Mouse (Mus musculus) Patski (cell line): ENCODE data around the gene Gale. TPM values are rescaled to one million over a fixed set of nuclear protein-coding genes. Genes with fewer than 3 reads are reported as not detected.
"Not testable (repeated sequence)": the region's sequence is repeated elsewhere in the genome, so short reads cannot be mapped to it uniquely, and the experiment has no call there.

Source experiments
- ATAC-seq: fragments of 100-300 bp; one replicate; pipeline ENCODE4 v1.8.0; 2021
- CTCF ChIA-PET: fragments of 350-600 bp; sonication (Branson Sonifier 250); formaldehyde crosslinking; loops from one replicate; lab custom pipeline; 2022; ENCODE audit warnings: inconsistent platforms; lab: Charles Lee
- POLR2A ChIA-PET: fragments of 350-600 bp; sonication (Branson Sonifier 250); formaldehyde crosslinking; loops from one replicate; lab custom pipeline; 2022; ENCODE audit warnings: antibody characterized with exemption, inconsistent platforms; lab: Charles Lee
- DNase-seq: peaks from one replicate; pipeline ENCODE4 v3.0.0-alpha.2; 2011; ENCODE audit warnings: low read depth, low spot score
- H3K27me3 ChIP-seq: fragments of 371-371 bp; one replicate; pipeline ENCODE4 v1.5.1; 2021
- CTCF ChIP-seq: fragments of 100-300 bp; IDR thresholded peaks from one replicate; pipeline ENCODE4 v1.5.1; 2021
- in situ Hi-C: fragments of 300-500 bp; cut with MboI; formaldehyde crosslinking; loops from 3 replicates; pipeline ENCODE4 v1.11.1; 2018; ENCODE audit warnings: low pct_unique_long_range_greater_than_20kb, mixed read lengths
- polyA plus RNA-seq: library from polyadenylated mRNA; unstranded; gene quantifications from one replicate; pipeline ENCODE4 v1.2.3, GENCODE M21; 2021

The Gale gene
- polyA plus RNA-seq, 1 experiment from 2014 or later, result 12.4 TPM

DNA sequence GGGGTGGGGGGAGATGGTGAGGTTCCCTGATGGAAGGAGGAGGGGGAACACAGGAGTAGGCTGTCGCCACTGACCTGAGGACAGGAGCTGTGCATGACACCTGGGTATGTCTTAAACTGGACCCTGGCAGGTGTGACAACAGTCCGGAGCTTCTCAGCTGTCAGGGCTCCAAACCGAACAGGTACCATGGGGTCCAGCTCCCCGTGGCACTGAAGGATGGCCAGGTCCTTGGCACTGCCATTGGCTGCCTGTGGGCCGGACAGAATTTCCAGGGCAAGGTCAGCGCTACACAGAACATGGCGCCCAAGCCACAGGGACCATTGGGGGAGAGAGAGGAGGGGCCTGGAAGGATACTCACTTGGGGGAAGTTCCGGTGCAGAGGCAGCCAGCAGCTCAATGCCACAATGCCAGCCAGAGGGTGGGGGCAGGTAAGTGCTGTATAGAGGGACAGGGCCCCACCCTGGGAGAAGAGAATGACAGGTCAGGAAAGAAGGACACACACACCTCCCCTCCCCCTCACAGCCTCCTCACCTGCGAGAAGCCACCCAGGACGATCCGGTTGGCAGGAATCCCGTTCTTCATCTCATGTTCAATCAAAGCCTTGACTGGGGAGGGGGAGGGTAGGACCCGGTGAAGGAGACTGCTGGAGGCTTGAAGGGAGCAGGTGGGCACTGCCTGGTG is 5.7 kb downstream of the Gale start:
- in situ Hi-C loops, result no loop called here
- ATAC-seq, result no peak
- H3K27me3 ChIP-seq, result no peaks in the 10 kb centered on the region
- CTCF ChIA-PET, result interaction anchor here (1.2 kb wide), 1 partner anchor 14 kb away, joined by 3 read pairs; no protein-coding TSS in a partner anchor
- POLR2A ChIA-PET, result no interaction called here
- DNase-seq, result no peak
- TF ChIP-seq CTCF, result no peak

DNA sequence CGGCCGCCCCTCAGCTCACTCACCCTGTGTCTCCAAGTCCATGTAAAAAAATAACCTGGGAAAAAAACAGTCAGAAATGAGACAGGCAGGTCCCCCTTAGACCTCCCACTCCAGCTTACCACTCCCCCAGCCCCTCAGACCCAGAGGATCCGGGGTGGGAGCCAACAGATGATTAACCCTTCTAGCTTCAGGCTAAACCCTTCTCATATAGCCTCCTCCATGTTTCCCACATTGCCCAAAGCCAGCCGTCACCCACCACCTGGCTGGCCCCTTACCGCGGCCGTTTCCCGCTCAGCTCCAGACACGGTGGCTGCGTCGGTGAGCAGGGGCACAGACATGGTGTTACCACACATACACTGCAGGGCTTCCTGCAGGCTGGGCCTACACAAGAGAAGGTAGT is 7.1 kb downstream of the Gale start:
- CTCF ChIA-PET, result no interaction called here
- ATAC-seq, result no peak
- POLR2A ChIA-PET, result no interaction called here
- no peak for TF ChIP-seq CTCF
- no peak for DNase-seq
- H3K27me3 ChIP-seq, result no peaks in the 10 kb centered on the region
- in situ Hi-C loops, result no loop called here

DNA sequence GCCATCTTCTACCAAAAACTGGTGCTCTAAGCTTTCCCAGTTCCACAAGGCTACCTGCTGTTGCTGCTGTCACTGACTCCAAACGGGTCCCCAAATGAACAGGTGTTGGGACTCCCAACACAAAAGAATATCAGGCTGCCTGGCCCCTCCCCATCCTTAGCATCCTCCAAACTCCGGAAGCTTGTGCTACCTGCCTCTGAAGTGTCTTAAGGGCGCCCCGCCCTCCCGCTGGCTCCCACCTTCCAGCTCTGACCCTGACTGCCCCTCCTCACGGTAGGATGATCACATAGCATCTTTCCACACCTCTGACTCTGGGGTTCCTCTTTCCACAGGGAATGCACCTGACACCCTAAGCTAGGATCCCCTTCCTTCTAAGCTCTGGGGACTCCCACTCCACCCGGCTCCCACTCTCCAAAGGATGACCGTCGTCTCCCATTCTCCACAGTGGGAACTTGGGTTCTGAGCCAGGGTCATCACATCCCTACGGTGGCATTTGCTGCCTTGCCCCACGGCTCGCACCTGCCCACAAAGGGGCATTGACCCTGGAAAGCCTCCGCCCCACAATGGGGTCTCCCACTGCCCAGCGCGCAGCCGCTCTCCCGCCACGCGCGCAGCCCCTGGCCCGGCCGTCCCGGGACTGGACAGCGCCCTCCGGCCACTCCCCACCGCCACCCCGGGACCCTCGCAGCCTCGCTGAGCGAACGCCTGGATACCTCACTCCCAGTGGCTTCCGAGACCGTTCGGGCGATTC is 8.5 kb downstream of the Gale start:
- POLR2A ChIA-PET, result no interaction called here
- TF ChIP-seq CTCF, result no peak
- no peak for DNase-seq
- ATAC-seq, result no peak
- no peaks in the 10 kb centered on the region for H3K27me3 ChIP-seq
- CTCF ChIA-PET, result interaction anchor here (1.7 kb wide), 1 partner anchor 9 kb away, joined by 5 read pairs; no protein-coding TSS in a partner anchor
- in situ Hi-C loops, result no loop called here

DNA sequence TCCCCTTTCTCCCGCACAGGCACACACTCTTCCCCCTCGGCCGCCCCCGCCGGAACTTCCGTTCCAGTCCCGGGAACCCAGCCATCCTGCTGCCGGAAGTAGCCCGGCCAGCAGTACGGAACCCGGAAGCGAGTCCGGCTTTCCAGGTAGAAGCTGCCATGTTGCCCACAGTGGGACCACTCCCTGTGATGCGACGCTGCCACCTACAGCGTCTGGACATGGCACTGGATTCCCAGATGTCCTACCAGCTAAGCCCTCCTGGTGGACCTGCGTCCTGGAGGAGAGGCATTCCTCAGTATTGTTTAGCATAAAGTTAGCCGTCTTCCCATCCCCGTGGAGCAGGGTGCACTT is 9.0 kb downstream of the Gale start, which contains the start of gene Lypla2:
TSS of gene Lypla2 (minus strand) at position 71 of the 351 bp plus-strand sequence.
- no peak for TF ChIP-seq CTCF
- no peaks in the 10 kb centered on the region for H3K27me3 ChIP-seq
- POLR2A ChIA-PET, result interaction anchor here (1.8 kb wide), 1 partner anchor 11 kb away, joined by 4 read pairs; no protein-coding TSS in a partner anchor
- in situ Hi-C loops, result no loop called here
- DNase-seq (no peak), ATAC-seq (peak; percentile 51)
- CTCF ChIA-PET, result interaction anchor here (1.7 kb wide), 1 partner anchor 10 kb away, joined by 5 read pairs; no protein-coding TSS in a partner anchor

DNA sequence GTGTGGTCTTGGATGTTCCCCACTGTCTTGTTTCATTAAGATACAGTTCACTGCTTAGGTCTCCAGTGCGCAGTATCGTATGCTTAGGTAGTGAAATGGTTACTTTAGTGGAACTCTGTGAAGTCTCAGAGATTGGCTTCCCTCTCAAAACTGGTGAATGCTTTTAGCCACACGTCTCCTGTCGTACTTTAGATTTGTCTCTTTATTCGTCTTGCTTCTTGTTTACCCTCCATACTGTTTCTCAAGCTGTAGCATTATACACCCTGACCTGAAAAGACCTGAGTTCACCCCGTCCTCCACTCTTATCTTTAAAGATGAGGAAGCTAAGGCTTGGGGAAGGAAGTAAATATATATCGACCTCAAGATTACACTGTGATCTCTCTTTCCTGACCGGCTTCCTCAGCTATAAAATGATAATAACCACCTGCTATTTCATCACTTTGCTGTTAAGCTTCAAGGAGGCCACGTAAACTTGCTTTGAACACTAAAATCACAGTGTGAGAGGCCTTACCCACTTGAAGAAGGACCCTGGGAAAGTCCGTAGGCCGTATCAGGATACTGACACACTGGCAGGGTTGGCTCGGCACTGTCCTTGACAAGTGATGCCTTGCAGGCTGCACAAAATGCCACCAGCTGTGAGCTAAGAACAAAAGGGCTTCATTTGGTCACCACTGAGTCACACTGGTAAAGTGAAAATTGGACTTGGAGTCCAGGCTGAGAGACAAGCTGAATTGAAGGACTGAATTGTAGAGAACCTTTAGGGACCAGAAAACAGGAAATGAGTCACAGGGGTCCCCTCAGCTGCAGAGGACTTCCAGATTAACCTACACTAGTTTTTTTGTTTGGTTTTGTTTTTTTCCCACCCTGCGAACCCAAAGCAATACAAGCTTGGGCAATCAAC is 9.6 kb downstream of the Gale start:
- no peaks in the 10 kb centered on the region for H3K27me3 ChIP-seq
- ChIA-PET CTCF (interaction anchor here (1.3 to 1.7 kb wide), 2 partner anchors 10 to 11 kb away, joined by 4 to 5 read pairs; no protein-coding TSS in a partner anchor), POLR2A (interaction anchor here (1.0 to 1.8 kb wide), 2 partner anchors 10 to 12 kb away, joined by 4 read pairs; no protein-coding TSS in a partner anchor)
- no peak for TF ChIP-seq CTCF
- DNase-seq (no peak), ATAC-seq (no peak)
- in situ Hi-C loops, result no loop called here

DNA sequence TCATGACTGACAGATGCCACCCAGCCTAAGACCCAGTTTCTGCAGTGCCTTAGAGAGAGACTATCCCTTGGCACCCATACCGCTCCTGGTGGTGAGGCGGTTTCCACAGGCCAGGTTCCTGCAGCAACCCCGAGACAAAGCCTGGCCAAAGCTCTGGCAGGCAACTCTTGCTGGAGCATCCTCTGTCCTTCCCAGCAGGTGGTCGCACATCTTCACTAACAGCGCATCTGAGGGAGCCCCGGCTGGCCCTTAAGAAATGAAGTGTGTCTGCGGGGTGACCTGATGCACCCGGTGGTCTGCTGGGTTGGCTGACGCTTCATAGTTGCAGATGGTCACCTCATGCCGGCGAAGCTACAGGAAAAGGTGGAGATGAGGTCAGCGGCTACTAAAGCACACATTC is 12.6 kb downstream of the Gale start:
- ATAC-seq, result no peak
- in situ Hi-C loops, result no loop called here
- POLR2A ChIA-PET, result no interaction called here
- CTCF ChIA-PET, result no interaction called here
- no peak for DNase-seq
- H3K27me3 ChIP-seq, result no peaks in the 10 kb centered on the region
- no peak for TF ChIP-seq CTCF

DNA sequence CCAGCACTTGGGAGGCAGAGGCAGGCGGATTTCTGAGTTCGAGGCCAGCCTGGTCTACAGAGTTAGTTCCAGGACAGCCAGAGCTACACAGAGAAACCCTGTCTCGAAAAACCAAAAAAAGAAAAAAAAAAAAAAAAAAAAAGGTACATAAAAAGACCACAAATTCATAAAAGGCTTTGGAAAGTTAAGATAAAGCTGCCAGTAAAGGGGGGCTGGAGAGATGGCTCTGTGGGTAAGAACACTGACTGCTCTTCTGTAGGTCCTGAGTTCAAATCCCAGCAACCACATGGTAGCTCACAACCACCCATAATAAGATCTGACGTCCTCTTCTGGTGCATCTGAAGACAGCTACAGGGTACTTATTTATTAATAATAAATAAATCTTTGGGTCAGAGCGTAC is 16.7 kb downstream of the Gale start:
- DNase-seq, H3K27me3 ChIP-seq, POLR2A ChIA-PET, in situ Hi-C loops, ATAC-seq: not testable (repeated sequence)
- CTCF ChIA-PET, result interaction anchor here (1.2 kb wide), 1 partner anchor 10 kb away, joined by 3 read pairs; no protein-coding TSS in a partner anchor

DNA sequence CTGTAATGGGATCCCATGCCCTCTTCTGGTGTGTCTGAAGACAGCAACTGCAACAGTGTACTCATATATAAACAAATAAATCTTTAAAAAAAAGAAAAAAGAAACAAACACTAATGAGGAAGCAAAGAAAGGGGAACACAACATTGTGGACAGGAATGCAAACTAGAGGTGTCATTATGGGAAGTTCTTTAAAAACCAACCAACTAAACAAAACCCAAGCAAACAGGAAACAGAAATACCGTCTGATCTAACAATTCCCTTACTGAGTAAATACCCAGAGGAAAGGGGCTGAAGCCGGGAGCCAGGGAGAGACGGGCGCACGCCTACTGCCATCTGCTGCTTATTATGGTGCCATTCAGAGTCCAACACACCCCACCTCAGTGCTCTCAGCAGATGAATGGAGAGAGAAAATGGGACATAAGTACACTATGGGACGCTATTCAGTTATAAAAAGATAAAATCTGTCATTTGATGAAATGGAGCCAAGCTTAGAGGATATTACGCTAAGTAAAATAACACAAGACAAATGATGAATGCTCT is 18.1 kb downstream of the Gale start:
- H3K27me3 ChIP-seq, result no peaks in the 10 kb centered on the region
- in situ Hi-C loops, result no loop called here
- ChIA-PET POLR2A (no interaction called here), CTCF (no interaction called here)
- DNase-seq (no peak), ATAC-seq (no peak)
- no peak for TF ChIP-seq CTCF

DNA sequence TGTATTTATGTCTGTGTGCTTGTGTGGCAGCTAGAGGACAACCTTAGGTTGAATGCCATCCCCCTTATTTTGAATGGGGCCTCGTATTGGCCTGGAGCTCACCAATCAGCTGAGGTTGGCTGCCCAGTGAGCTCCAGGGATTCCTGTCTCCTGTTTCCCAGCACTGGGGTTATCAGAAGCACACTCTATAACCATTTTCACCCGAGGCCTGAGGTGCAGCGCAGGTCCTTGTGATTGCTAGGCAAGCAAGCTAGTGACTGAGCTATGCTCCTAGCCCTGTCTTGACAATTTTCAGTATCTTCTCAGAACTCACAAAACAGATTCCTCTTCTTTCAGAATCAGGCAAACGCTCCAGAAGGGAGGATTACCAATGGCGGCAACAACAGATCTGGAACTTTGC is 21.0 kb downstream of the Gale start:
- ATAC-seq, result no peak
- CTCF ChIA-PET, result interaction anchor here (1.6 kb wide), 1 partner anchor 22 kb away, joined by 3 read pairs; no protein-coding TSS in a partner anchor

More for the DNA sequence above, 21.0 kb downstream of the Gale start:
- no peak for TF ChIP-seq CTCF
- H3K27me3 ChIP-seq, result no peaks in the 10 kb centered on the region
- POLR2A ChIA-PET, result interaction anchor here (1.3 kb wide), 1 partner anchor 11 kb away, joined by 4 read pairs; no protein-coding TSS in a partner anchor
- in situ Hi-C loops, result no loop called here
- no peak for DNase-seq
